Mouse (Mus musculus) cerebellum, adult 9-11 months (tissue): ENCODE data around the gene Mettl25.

Experiments used
- DNase-seq: peaks from one replicate; pipeline ENCODE4 v3.0.0; 2022

The Mettl25 gene

GRCm38 (mm10) chr10:105840928-105841888, at the start of gene Mettl25, which contains the start of gene Ccdc59:
Gene Mettl25, minus strand, starts transcription at chr10:105841380.
Gene Ccdc59, plus strand, starts transcription at chr10:105841067.
- peak; percentile 97 for DNase-seq

DNA sequence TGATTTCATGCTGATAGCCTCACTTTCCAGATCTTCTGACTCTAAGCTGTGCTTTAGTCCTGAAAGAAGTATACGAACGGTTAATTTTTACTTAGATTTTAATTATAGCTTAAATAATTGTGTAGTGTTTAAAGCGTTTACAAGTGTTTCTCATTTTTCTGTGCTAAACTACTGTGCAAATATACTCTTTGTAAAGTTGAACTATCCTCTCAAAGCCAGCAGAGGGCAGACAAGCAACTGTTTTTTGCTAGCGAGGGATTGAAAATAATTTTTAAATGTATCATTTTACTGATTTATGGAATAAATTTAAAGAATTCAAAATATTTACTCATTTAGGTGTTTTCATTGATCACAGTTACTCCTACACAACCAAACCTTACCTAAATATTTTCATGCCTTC, 26.1 kb upstream of the Mettl25 start:
- no peak for DNase-seq

GRCm38 (mm10) chr10:105851136-105851535, 10.0 kb upstream of the Mettl25 start:
- peak; percentile 14 for DNase-seq

DNA sequence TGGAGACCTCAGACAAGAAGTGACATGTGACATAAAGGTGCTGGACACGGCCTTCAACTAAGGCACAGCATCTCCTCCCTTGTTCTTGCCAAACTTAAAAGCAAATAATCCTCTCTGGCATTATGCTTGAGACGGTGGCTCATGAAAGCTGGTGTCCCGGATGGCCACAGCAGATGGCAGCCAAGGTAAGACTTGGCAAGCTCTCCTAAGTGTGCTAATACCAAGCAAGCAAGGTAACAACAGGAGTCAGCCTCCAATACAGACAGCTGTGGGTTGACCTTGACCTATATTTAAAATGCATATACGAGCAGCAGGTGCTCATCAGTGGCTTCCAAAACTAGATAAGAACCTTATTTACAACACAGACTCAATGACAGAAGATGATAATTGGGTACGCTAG, 9.1 kb upstream of the Mettl25 start:
- peak; percentile 47 for DNase-seq

- DNase-seq = no peak
Observed at GRCm38 (mm10) chr10:105842574-105842973, 1.4 kb upstream of the Mettl25 start.

DNA sequence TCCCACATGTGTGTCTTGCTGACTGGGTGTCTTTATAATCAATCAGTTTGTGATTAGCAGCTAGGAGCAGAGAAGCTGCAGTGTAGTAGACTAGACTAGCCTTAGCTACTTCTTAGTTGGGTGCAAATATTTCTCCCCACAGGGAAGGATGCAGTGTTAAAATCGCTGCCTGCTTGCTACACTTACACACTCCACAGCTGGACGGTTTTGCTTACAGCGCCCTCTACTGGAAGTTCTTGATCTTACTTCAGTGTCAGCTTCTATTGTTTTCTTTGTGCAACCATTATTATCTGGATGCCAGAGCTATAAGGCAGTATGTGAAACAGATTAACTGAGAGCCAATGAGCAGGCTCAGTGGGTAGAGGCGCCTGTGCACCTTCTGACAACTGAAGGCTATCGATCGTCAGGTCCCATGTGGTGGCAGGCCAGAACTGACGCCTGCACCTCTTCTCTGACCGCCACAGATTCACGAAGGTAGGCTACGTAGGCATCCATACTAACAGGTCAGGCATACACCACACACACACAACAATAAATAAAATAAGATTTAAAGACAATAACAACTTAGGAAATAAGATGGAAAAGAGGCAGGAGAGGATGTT, 6.5 kb downstream of the Mettl25 start:
- DNase-seq = no peak

DNA sequence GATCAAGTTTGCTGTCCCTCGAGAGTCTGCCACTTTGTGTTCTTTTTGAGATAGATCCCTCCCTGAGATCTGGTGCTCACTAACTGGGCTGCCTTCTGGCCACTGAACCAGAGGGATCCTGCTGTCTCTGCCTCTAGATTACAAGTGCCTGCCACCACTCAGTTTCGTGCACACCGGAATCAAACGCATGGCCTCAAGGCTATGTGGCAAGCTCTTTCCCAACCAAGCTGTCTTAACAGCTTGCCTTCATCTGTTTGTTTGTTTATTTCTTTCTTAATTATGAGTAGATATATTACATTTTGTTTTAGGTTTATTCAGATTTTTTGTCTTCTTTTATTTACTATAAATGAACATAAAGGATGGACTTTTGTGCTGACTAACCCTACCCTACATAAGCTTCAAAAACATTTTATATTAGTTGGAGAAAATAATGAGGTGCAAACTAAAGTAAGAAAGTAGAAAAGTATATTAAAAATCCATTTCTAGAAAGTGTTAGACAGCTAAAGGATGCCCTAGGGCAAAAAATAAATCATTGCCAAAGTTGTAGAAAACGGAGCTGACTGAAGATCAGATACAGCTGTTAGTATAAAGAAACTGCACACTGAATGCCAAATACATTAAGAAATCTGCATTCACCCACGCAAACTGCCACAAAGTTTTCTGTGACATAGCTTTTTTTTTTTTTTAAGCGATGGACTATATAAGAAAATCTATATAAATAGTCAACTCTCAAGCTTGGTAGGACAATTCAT, 34.7 kb downstream of the Mettl25 start:
- no peak for DNase-seq

GRCm38 (mm10) chr10:105803461-105803860, 37.7 kb downstream of the Mettl25 start:
- no peak for DNase-seq

- no peak for DNase-seq
Observed at GRCm38 (mm10) chr10:105802132-105802531, 39.0 kb downstream of the Mettl25 start.

GRCm38 (mm10) chr10:105801147-105801546, 40.0 kb downstream of the Mettl25 start:
- no peak for DNase-seq

- DNase-seq = no peak
Observed at GRCm38 (mm10) chr10:105797250-105797924, 43.8 kb downstream of the Mettl25 start.

DNA sequence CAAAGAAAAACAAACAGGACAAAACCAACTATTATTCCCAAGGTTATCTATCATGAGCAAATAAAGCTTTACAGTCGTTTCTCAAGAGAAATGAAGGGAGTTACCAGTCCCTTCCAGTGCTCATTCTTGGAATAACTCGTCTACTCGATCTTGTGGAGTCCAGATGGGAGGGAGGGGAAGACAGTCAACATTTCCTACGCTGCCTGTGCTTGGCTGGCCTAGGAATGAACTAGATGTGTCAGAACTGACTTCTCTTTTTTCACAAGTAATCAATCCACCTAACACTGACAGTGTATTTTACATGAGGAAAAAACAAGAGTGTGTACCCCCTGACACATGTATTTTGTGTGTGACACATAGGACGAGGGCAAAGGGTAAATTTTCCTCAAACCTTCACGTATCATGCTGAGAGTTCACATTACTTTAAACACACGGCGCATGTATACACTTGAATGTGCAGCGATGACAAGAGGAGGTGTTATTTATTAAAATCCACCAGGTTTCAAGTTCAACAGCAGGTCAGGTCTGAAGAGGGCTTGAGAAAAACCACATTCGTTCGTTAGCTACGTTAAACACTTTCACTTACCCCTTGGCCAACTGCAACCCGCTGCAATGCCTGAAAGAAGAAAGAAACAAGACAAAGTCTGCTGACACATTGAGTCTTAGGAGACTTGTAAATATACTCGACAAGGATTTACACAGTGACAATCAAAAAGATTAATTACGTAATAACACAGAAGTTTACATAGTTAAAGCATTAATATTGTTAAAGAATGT, 47.2 kb downstream of the Mettl25 start:
- DNase-seq = no peak

GRCm38 (mm10) chr10:105788744-105789486, 52.3 kb downstream of the Mettl25 start:
- no peak for DNase-seq

DNA sequence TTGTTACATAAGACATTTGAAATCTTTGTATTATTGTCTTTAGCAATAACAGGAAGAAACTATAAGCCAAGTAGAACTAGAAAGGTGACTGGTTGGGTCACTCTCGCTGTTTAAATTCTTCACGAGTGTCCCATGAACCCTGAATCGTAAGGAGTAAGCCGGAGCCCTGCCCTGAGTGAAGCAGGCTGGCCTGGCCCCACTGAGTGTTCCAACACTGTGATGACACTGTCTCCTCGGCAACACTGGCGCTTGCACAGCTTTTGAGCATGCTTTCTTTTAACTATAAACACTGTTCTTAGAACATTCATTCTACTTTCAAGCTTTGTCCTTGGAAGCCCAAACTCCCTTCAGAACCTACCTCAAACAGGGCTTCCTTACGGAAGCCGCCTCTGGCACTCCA, 57.4 kb downstream of the Mettl25 start:
- DNase-seq = no peak

DNA sequence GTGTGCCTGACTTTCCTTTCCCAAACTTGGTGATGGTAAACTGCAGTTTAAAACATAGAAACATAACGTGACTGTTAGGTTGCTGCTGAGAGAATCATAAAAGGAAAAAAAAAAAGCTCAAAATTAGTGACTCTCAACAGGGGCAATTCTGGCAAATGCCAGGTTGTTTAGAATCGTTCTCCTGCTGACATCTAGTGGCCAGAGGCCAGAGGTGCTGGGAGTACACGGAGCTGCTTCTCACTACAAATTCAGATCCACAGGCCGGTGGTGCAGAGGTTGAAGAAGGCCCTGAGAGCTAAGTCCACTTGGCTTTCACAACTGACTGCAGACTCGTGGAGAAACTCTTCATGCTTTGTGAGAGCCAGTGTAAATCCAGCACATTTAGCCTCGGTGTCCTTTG, 66.8 kb downstream of the Mettl25 start:
- DNase-seq = peak; percentile 68

- DNase-seq = peak; percentile 6
Observed at GRCm38 (mm10) chr10:105772821-105773302, 68.3 kb downstream of the Mettl25 start.

DNA sequence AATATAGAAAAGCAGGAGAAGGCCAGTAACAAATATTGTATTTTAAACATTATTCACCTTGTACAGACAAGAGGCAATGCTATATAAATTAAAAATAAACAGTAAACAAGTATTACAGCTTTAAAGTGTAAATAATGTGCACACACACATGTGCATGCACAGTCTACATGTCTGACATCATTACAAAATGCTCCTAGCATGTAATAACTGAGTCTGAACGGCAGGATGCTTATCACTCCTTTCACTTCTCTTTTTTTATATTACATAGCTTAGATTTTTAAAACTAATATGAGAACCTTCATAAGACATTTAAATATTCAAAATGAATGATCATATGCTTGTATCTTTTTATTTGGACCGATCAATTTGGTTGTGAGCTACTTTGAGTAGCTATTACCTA, 77.2 kb downstream of the Mettl25 start:
- no peak for DNase-seq

- no peak for DNase-seq
Observed at GRCm38 (mm10) chr10:105760460-105760859, 80.7 kb downstream of the Mettl25 start.

DNA sequence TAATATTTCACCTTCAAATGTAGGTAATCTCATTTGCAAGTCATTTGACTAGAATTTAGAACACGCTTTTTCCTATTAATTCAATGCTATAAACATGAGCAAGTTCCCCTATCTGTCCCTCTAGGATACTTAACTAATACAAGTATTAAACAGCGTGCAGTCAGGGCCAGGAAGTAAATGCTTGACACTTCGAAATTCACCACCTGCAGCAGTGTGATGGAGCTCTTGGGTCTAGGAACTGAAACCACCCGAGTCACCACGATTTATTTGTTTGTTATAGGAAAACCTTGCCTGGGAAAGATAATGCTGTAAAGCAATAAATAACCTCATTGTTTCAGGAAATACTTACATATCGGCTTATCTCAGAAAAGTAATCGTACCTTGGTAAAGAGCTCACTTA, 81.1 kb downstream of the Mettl25 start:
- no peak for DNase-seq

DNA sequence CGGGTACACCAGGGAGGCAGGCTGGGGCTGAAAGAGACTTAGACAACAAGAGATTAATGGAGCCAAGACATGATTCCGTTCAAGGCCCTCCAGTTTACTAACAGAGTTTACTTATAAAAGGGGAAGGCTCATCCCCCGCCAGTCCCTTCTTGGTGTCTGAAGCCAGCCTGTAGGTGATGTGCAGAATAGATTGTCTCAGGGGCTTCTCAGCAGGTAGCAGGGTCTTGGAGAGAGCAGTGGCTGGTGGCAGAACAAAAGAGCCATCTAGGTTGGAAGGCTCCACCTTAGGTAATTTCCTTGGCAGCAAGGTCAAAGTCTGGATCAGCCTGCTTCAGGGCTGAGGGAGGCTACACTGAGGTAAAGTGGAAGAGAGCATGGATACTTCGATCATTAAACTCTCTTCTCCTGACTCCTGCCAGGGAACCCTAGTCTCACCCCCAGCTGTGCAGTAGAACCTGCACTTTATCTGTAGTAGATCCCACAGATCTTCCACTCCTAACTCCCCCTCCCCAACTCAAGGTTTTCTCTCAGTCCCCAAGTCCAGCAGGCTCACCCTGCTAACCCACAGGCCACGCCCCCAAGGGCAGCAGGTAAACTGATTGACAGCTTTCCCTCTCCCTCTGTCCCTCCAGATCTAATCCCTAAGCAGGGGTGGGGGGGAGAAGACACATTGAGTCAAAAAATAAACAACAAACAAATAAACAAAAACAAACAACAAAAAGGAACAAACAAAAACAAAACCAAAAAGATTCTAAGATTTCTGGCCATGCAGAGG, 87.2 kb downstream of the Mettl25 start:
- DNase-seq = peak; percentile 6
